Mouse (Mus musculus): ENCODE data around the gene Agpat3. TPM values are rescaled to one million over a fixed set of nuclear protein-coding genes. Genes with fewer than 3 reads are reported as not detected.

Gene Agpat3
- total RNA-seq, 1 experiment from 2014 or later: 10.9 TPM

DNA sequence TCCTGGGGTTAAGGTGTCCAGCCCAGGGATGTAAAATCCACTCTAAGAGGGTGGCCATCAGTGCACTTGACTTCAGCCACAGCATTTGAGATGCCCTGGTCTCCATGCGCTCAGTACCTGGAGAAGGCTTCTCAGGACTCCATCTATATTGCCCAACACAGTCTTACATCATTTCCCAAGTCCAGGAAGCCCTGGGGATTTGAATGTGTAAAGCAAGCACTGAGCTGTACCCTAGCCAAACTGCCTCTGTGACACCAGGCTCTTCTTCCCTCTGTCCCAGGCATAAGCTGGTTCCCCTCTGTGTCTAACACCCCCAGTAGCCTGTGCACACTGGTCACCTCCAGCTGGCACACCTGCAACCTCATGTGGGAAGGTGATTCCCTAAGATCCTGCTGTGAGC is 10.2 kb downstream of the Agpat3 start:
- ATAC-seq (replicated peaks in 1 of 2; ENCODE audit: insufficient read depth in 1 of 2, low FRiP score in 2 of 2, low TSS enrichment in 1 of 2, low read depth in 1 of 2, poor library complexity in 2 of 2, severe bottlenecking in 2 of 2): no peak

DNA sequence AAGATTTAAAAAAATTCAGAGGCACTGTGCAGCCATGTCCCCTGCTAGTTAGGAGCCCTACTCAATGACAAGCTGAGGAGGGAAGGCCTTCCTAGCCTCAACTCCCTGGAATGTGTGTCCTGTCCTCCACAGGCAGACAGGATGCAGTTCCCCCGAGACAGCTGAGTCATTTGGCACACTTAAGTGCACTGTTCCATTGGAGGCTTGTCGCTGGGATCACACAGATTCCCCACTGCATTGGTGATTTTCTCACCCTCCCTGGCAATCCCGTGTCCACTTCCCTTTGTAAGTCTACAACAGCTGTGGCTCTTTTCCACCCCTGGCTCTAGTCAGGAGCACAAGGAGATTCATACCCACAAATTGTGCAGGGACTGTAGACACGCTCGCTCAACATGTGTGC is 14.1 kb downstream of the Agpat3 start:
- ATAC-seq (replicated peaks in 1 of 2; ENCODE audit: insufficient read depth in 1 of 2, low FRiP score in 2 of 2, low TSS enrichment in 1 of 2, low read depth in 1 of 2, poor library complexity in 2 of 2, severe bottlenecking in 2 of 2): no peak

DNA sequence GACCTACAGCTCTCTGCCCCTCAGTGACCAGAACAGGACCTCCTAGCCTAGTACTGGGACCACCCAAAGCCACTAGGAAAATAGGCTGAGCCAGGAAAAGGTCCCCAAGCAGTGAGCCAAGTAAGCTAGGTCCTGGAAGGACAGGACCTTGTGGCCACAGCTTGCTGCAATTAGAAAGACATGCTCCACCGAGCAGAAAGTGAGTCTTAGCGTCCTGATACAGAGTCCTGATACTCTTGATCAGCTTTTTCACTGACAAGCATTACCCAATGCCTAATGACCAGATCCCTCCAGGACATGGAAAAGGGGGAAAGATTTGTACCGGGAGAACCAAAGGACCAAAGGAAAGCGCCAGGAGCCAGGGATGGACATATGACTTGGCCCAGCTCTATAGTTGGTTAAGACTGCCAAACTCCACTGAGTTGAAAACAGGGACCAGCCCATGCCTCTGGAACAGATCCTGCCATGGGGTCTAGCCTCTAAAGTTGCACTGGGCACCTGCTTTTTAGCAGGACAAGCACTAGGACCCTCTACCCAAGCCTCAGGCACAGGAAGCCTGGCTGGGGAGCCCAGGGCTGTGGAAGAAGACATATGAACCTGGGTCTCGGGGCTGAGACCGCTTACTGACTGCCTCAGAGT is 17.2 kb downstream of the Agpat3 start:
- no peak for ATAC-seq (replicated peaks in 1 of 2; ENCODE audit: insufficient read depth in 1 of 2, low FRiP score in 2 of 2, low TSS enrichment in 1 of 2, low read depth in 1 of 2, poor library complexity in 2 of 2, severe bottlenecking in 2 of 2)

DNA sequence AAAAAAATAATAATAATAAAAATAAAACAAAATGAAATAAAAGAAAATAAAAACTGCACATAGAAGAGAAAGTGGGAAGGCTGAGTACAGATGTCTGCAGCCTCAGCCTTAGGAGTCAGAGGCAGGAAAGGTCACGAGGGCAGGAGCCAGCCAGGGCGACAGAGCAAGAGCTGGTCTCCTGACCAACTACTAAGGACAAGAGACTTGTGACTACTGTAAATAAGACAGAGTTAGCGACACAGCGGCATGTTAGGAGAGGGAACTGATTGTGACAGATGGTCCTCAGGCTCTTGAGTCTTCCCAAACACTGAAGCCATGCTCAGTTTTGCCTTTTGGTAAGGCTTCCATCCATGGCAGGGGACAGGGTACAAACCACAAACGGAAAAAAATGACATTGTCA is 20.7 kb downstream of the Agpat3 start:
- no peak for ATAC-seq (replicated peaks in 1 of 2; ENCODE audit: insufficient read depth in 1 of 2, low FRiP score in 2 of 2, low TSS enrichment in 1 of 2, low read depth in 1 of 2, poor library complexity in 2 of 2, severe bottlenecking in 2 of 2)

DNA sequence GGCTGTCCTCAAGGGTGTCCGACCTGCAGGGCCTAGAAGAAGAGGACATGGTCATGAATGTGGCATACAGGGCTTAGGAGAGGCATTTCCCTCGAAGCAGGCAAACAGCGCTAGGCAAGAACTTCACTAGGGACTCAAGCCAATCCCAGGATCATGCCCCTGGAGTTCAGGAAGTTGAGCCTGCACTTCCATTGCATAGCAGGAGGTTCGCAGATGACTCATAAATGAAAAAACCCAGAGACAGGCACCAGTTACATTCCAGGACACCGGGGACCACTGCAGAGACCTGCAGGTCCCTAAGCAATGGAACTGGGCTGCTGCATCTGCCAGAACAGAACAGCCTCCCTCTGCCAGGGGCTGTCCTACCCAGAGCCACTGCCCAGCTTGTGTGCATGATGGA is 23.0 kb downstream of the Agpat3 start:
- no peak for ATAC-seq (replicated peaks in 1 of 2; ENCODE audit: insufficient read depth in 1 of 2, low FRiP score in 2 of 2, low TSS enrichment in 1 of 2, low read depth in 1 of 2, poor library complexity in 2 of 2, severe bottlenecking in 2 of 2)

GRCm38 (mm10) chr10:78328011-78328575 is 24.2 kb downstream of the Agpat3 start:
- no peak for ATAC-seq (replicated peaks in 1 of 2; ENCODE audit: insufficient read depth in 1 of 2, low FRiP score in 2 of 2, low TSS enrichment in 1 of 2, low read depth in 1 of 2, poor library complexity in 2 of 2, severe bottlenecking in 2 of 2)

GRCm38 (mm10) chr10:78325916-78326647 is 26.2 kb downstream of the Agpat3 start:
- ATAC-seq (replicated peaks in 1 of 2; ENCODE audit: insufficient read depth in 1 of 2, low FRiP score in 2 of 2, low TSS enrichment in 1 of 2, low read depth in 1 of 2, poor library complexity in 2 of 2, severe bottlenecking in 2 of 2): no peak

GRCm38 (mm10) chr10:78324556-78325164 is 27.6 kb downstream of the Agpat3 start:
- no peak for ATAC-seq (replicated peaks in 1 of 2; ENCODE audit: insufficient read depth in 1 of 2, low FRiP score in 2 of 2, low TSS enrichment in 1 of 2, low read depth in 1 of 2, poor library complexity in 2 of 2, severe bottlenecking in 2 of 2)

DNA sequence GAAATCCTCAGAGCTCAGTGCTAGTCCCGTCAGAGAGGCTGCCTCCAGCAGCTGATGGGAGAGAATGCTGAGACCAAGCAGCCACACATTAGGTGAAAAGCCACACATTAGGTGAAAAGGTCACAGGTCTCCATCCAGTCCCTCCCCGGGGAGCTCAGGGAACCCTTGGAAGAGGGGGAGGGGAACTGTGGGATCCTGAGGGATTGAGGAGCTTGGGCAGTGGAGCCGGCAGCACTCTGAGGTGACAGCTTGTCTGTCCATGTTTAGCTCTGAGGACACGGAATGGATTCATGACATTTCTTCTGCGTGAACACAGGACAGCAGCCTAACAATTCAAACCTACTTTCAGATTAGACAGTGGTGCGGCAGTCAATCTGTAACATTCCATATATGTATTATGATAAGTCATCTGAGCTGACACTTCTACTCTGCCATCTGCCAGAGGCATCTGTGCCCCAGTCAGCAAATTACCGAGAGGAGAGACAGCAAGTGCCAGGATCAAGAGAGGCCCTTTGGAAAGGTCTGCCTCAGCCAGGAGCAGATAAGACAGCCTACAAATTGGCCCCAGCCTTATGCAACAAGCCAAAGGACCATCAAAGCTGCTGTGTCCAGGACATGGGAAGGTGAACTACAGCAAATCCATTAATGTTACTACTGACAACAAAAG is 28.9 kb downstream of the Agpat3 start:
- no peak for ATAC-seq (replicated peaks in 1 of 2; ENCODE audit: insufficient read depth in 1 of 2, low FRiP score in 2 of 2, low TSS enrichment in 1 of 2, low read depth in 1 of 2, poor library complexity in 2 of 2, severe bottlenecking in 2 of 2)

DNA sequence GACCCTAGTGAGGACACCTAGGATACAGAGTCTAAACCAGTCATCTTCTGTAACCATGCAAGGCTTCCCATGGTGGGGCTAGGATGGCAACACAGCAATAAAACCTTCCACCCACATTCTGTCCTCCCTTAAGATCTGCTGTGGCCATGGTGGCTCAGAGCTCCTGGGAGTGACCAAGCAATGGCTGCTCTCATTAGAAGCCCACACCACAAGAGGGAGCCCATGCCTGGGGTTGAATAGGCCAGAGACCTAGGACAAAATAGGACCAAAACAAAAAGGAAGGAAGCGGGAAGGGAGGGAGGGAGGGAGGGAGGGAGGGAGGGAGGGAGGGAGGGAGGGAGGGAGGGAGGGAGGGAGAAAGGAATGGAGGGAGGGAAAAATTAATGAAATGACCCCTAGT is 29.5 kb downstream of the Agpat3 start:
- no peak for ATAC-seq (replicated peaks in 1 of 2; ENCODE audit: insufficient read depth in 1 of 2, low FRiP score in 2 of 2, low TSS enrichment in 1 of 2, low read depth in 1 of 2, poor library complexity in 2 of 2, severe bottlenecking in 2 of 2)

DNA sequence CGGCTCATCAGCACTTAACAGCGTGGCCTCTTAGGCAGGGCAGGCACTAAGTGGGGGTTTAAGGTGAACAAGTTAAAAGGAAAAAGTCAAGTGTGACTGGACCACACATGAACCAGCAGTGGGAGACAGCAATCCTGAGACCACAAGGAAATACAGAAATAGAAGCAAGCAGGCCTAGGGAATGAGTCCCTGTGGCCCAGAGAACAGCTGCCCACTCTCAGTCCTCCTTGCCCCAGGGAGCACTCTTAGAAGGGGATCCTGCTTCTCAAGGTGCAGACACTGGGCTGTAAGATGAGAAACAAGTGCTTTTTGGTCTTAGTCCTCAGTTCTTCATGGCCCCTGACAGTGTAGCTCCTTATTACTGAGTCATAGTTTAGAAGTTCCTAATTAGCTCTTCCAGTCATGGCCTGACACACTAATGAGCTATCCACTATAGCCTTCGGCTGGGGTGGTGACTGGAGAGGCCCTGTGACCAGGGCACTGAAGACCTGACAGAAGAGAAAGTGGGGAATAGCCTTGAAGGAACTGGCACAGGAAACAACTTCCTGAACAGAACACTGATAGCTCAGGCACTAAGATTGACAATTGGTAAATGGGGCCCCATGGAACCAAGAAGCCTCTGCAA is 31.0 kb downstream of the Agpat3 start:
- ATAC-seq (replicated peaks in 1 of 2; ENCODE audit: insufficient read depth in 1 of 2, low FRiP score in 2 of 2, low TSS enrichment in 1 of 2, low read depth in 1 of 2, poor library complexity in 2 of 2, severe bottlenecking in 2 of 2): no peak

GRCm38 (mm10) chr10:78320526-78320925 is 31.8 kb downstream of the Agpat3 start:
- no peak for ATAC-seq (replicated peaks in 1 of 2; ENCODE audit: insufficient read depth in 1 of 2, low FRiP score in 2 of 2, low TSS enrichment in 1 of 2, low read depth in 1 of 2, poor library complexity in 2 of 2, severe bottlenecking in 2 of 2)

DNA sequence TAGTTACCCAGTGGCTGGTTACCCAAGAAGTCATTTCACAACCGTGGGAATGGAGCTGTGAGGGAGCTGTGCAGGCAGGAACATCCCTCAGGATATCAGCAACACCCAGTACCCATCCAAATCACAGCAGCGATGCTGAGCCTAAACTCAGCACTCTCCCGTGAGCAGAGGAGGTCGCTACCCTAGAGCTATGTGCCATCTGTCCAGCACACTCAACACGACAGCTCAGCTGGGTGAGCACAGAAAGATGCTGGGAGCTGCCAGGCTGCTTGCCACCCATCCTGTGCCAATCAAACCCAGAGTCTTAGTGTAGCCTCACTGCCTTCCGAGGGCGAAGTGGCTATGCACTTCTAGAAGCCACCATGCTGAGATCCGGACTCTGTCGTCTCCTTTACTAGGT is 32.3 kb downstream of the Agpat3 start:
- ATAC-seq (replicated peaks in 1 of 2; ENCODE audit: insufficient read depth in 1 of 2, low FRiP score in 2 of 2, low TSS enrichment in 1 of 2, low read depth in 1 of 2, poor library complexity in 2 of 2, severe bottlenecking in 2 of 2): no peak

GRCm38 (mm10) chr10:78317270-78317923 is 34.9 kb downstream of the Agpat3 start:
- ATAC-seq (replicated peaks in 1 of 2; ENCODE audit: insufficient read depth in 1 of 2, low FRiP score in 2 of 2, low TSS enrichment in 1 of 2, low read depth in 1 of 2, poor library complexity in 2 of 2, severe bottlenecking in 2 of 2): no peak

DNA sequence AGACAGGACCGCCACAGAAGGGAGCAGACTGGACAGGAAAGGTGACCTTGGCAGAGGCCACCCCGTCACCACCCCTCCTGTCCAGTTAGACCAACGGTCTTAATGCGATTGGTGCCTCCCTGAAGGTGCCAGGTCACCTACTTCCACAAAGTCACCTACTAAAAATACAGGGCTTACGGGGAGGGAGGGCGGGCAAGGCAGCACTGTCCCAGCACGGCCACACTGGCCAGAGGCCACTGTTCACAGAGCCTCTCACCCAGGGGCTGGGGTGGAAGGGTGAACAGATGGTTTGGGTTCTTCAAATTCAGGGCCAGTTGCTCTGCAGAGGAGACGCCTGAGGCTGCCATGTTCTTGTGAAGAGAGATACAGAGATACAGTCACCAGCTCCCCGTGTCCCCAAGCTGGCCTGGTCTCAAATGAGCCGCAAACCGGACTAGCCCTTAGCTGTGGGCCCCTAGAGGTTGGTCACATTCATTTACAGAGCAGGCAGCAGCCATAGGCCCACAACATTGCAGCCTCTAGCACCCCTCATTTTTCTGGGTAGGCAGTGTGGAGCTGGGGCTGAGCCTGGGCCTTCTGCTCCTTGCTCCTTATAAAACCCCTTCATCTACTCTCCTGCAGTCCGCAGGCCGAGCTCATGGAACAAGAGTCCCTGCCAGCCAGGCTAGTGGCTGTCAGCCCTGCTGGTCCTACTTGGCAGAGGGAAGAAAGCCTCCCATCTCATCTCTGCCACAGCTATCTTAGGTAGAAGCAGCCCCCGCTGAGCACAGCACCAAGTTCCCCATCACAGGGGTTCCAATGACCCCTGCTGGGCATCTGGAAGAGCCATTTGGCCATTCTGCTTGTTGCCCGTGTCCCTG is 35.8 kb downstream of the Agpat3 start:
- ATAC-seq (replicated peaks in 1 of 2; ENCODE audit: insufficient read depth in 1 of 2, low FRiP score in 2 of 2, low TSS enrichment in 1 of 2, low read depth in 1 of 2, poor library complexity in 2 of 2, severe bottlenecking in 2 of 2): no peak

- no peak for ATAC-seq (replicated peaks in 1 of 2; ENCODE audit: insufficient read depth in 1 of 2, low FRiP score in 2 of 2, low TSS enrichment in 1 of 2, low read depth in 1 of 2, poor library complexity in 2 of 2, severe bottlenecking in 2 of 2)
These were observed 37.1 kb downstream of the Agpat3 start for GRCm38 (mm10) chr10:78315145-78315544.

Data from hematopoietic stem cell, adult 5-6 weeks (primary cell).